Mouse (Mus musculus): ENCODE measurements at regions not wholly inside any gene's neighbourhood (a gene's known extent, or its start where the extent isn't known, plus 50 kb on each side); places are given as distances from the start of the nearest gene placed in this dataset.

DNA sequence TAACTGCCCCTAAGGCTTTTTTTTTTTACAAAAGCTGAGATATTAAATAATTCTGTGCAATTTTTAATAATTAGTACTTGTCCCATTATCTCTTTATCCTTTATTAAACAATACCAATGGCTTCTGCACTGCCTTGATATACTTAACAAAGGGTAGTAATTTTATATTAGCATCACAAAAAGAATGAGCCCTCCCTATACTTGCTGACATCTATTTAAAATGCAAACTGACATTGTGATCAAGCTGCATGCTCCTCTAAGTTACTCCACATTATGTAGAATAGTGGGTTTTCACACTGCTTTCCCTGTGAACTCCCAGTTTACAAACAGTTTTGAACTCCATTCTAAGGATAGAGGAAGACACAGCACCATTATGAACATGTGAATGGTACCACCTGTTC lies 349.8 kb downstream of the 1190002N15Rik start:
- Histone ChIP-seq H3K4me1 (replicated peaks; ENCODE audit: control insufficient read depth in 2 of 2, insufficient read depth in 2 of 2, low read length in 1 of 2) (no peaks in the 10 kb centered on the region), H3K9me3 (ENCODE audit: control insufficient read depth, low read length) (no peaks in the 10 kb centered on the region), H3K4me2 (ENCODE audit: low read depth) (no peak overlapping the region), H3K36me3 (replicated peaks; ENCODE audit: control insufficient read depth, insufficient read depth, low read depth) (no peaks in the 10 kb centered on the region), H3K27ac (no peak overlapping the region), H3K9ac (replicated peaks) (no peak overlapping the region), H3K27me3 (ENCODE audit: control insufficient read depth, insufficient read depth, low read length) (no peaks in the 10 kb centered on the region), H3K4me3 (ENCODE audit: insufficient read depth in 1 of 2, low read depth in 2 of 2, low read length in 2 of 2) (no peak overlapping the region)
- ATAC-seq (ENCODE audit: insufficient read depth) (no peak), DNase-seq (ENCODE audit: low read depth in 3 of 3, low spot score in 3 of 3) (no peak)
- no peak for TF ChIP-seq EP300 (IDR thresholded peaks at IDR 0.05; ENCODE audit: low read depth)
- no peak for TF ChIP-seq CTCF (IDR thresholded peaks at IDR 0.05; ENCODE audit: low read depth)

DNA sequence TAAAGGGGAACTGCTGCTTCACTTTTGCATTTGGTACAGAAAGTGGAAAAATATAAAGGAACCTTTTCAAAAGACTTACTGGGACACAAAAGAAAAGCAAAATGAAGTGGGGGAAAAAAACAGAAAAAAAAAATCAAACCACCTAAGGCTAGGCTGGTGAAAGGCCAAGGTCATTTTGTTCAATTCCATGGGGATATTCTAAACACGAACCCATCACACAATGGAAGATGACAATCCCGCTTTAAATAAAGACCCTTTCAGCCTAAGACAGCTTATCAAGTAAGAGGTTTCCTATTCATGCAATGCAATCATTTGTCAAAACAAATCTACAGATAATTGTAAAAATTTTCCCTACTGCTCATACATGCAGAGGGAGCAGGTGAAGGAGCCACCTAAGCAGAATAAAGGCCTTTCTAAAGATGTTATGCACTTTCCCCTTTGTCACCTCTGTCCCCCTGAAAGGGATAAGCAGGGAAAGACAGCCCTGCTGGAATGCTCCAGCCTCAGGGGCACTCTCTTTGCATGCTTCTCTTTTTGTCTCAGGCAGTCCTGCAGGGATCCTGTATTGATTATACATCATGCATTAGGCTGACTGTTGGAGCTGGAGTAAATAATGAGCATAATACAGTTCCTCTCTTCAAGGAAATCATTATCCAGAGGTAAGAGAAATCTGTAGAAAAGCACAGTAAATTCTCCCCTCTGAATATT lies 367.8 kb downstream of the 1190002N15Rik start:
- H3K27ac ChIP-seq = no peak overlapping the region
- ATAC-seq (ENCODE audit: insufficient read depth) = no peak
- 48% methylated on average over 2 of the region's 2 CpGs for WGBS (ENCODE audit: insufficient replicate concordance)

DNA sequence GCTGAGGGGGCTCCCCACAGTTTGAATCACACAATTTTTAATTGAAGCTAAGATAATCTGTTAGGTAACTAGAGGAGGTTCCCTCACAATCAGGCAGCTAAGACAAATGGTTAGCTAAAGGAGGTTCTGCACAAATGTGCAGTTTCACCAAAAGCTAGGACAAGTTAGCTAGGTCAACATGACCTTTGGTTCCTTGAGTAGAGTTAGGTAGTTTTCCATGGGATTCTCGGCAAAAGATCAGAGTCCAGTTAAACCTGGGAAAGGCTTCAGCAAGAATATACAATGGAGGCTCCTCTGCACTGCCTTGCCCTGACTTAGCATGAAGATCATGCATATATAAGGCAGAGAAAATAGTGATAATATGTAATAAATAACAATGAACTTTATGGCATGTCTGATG lies 374.2 kb downstream of the 1190002N15Rik start:
- H3K4me2 ChIP-seq (ENCODE audit: low read depth) = no peak overlapping the region
- WGBS (ENCODE audit: insufficient replicate concordance) = 53% methylated on average over 1 of the region's 1 CpGs
- H3K27ac ChIP-seq = no peak overlapping the region
- no peaks in the 10 kb centered on the region for H3K36me3 ChIP-seq (replicated peaks; ENCODE audit: control insufficient read depth, insufficient read depth, low read depth)
- ATAC-seq (ENCODE audit: insufficient read depth) (no peak), DNase-seq (ENCODE audit: low read depth in 3 of 3, low spot score in 3 of 3) (no peak)
- no peaks in the 10 kb centered on the region for H3K9me3 ChIP-seq (ENCODE audit: control insufficient read depth, low read length)
- TF ChIP-seq CTCF (IDR thresholded peaks at IDR 0.05; ENCODE audit: low read depth) = no peak
- no peak for TF ChIP-seq EP300 (IDR thresholded peaks at IDR 0.05; ENCODE audit: low read depth)
- no peak overlapping the region for H3K4me3 ChIP-seq (ENCODE audit: insufficient read depth in 1 of 2, low read depth in 2 of 2, low read length in 2 of 2)
- no peaks in the 10 kb centered on the region for H3K27me3 ChIP-seq (ENCODE audit: control insufficient read depth, insufficient read depth, low read length)
- no peak overlapping the region for H3K9ac ChIP-seq (replicated peaks)
- no peaks in the 10 kb centered on the region for H3K4me1 ChIP-seq (replicated peaks; ENCODE audit: control insufficient read depth in 2 of 2, insufficient read depth in 2 of 2, low read length in 1 of 2)

More for the DNA sequence above, 367.8 kb downstream of the 1190002N15Rik start:
- Histone ChIP-seq H3K27me3 (ENCODE audit: control insufficient read depth, insufficient read depth, low read length) (no peaks in the 10 kb centered on the region), H3K9ac (replicated peaks) (no peak overlapping the region), H3K9me3 (ENCODE audit: control insufficient read depth, low read length) (no peaks in the 10 kb centered on the region), H3K36me3 (replicated peaks; ENCODE audit: control insufficient read depth, insufficient read depth, low read depth) (no peaks in the 10 kb centered on the region), H3K4me1 (replicated peaks; ENCODE audit: control insufficient read depth in 2 of 2, insufficient read depth in 2 of 2, low read length in 1 of 2) (no peaks in the 10 kb centered on the region), H3K4me2 (ENCODE audit: low read depth) (no peak overlapping the region), H3K4me3 (ENCODE audit: insufficient read depth in 1 of 2, low read depth in 2 of 2, low read length in 2 of 2) (no peak overlapping the region)
- no peak for TF ChIP-seq EP300 (IDR thresholded peaks at IDR 0.05; ENCODE audit: low read depth)
- TF ChIP-seq CTCF (IDR thresholded peaks at IDR 0.05; ENCODE audit: low read depth) = no peak
- DNase-seq (ENCODE audit: low read depth in 3 of 3, low spot score in 3 of 3) = no peak

DNA sequence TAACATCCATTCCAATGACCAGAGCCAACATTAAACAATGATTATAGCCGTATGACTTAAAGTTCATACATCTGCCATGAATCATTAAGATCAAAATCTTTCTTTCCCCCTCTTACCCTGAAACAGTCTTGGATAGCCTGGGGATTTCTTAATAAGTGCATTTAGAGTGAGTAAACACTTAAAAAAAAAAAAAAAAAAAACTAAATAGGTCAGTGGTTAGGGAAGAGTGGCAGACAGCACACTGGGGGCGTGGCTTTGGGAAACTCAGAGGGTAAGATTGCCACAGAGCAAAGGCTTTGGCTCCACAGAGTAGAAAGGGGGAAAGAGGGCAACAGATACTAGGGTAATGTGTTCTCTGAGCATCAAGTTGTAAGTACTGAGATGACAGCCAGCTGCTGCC lies 382.3 kb downstream of the 1190002N15Rik start:
- no peak overlapping the region for H3K4me3 ChIP-seq (ENCODE audit: insufficient read depth in 1 of 2, low read depth in 2 of 2, low read length in 2 of 2)
- H3K36me3 ChIP-seq (replicated peaks; ENCODE audit: control insufficient read depth, insufficient read depth, low read depth) = no peaks in the 10 kb centered on the region
- no peak for ATAC-seq (ENCODE audit: insufficient read depth)
- H3K4me2 ChIP-seq (ENCODE audit: low read depth) = no peak overlapping the region
- 42% methylated on average over 2 of the region's 2 CpGs for WGBS (ENCODE audit: insufficient replicate concordance)
- no peak for DNase-seq (ENCODE audit: low read depth in 3 of 3, low spot score in 3 of 3)
- TF ChIP-seq EP300 (IDR thresholded peaks at IDR 0.05; ENCODE audit: low read depth) (no peak), CTCF (IDR thresholded peaks at IDR 0.05; ENCODE audit: low read depth) (no peak)
- no peaks in the 10 kb centered on the region for H3K27me3 ChIP-seq (ENCODE audit: control insufficient read depth, insufficient read depth, low read length)
- no peak overlapping the region for H3K9ac ChIP-seq (replicated peaks)
- H3K9me3 ChIP-seq (ENCODE audit: control insufficient read depth, low read length) = no peaks in the 10 kb centered on the region
- no peaks in the 10 kb centered on the region for H3K4me1 ChIP-seq (replicated peaks; ENCODE audit: control insufficient read depth in 2 of 2, insufficient read depth in 2 of 2, low read length in 1 of 2)
- H3K27ac ChIP-seq = no peak overlapping the region

DNA sequence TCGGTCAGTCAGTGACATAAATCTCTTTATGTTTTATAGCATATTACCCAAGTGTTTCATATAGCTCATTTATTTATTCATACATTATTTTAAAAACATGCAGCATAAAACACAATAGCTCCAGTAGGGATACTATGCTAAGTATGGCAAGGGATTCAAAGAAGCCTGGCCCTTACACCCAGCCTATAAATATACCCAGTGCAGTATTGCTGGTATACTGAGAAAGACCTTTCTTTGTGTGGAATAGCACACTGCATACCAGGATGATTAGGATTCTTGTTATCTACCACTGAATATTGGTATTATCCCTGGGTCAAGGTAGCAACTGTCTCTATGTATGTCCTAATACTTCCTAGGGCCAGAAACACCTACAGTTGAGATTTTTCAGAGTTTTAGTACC lies 389.4 kb downstream of the 1190002N15Rik start:
- Histone ChIP-seq H3K36me3 (replicated peaks; ENCODE audit: control insufficient read depth, insufficient read depth, low read depth) (no peaks in the 10 kb centered on the region), H3K27me3 (ENCODE audit: control insufficient read depth, insufficient read depth, low read length) (no peaks in the 10 kb centered on the region), H3K4me3 (ENCODE audit: insufficient read depth in 1 of 2, low read depth in 2 of 2, low read length in 2 of 2) (no peak overlapping the region), H3K4me2 (ENCODE audit: low read depth) (no peak overlapping the region), H3K27ac (no peak overlapping the region), H3K4me1 (replicated peaks; ENCODE audit: control insufficient read depth in 2 of 2, insufficient read depth in 2 of 2, low read length in 1 of 2) (no peaks in the 10 kb centered on the region), H3K9ac (replicated peaks) (no peak overlapping the region), H3K9me3 (ENCODE audit: control insufficient read depth, low read length) (no peaks in the 10 kb centered on the region)
- TF ChIP-seq CTCF (IDR thresholded peaks at IDR 0.05; ENCODE audit: low read depth) (no peak), EP300 (IDR thresholded peaks at IDR 0.05; ENCODE audit: low read depth) (no peak)
- WGBS (ENCODE audit: insufficient replicate concordance) = 64% methylated on average over 1 of the region's 1 CpGs
- DNase-seq (ENCODE audit: low read depth in 3 of 3, low spot score in 3 of 3) (no peak), ATAC-seq (ENCODE audit: insufficient read depth) (no peak)
